Mouse (Mus musculus) heart, postnatal 14 days (tissue): Measurements from ENCODE around the gene Ripply1. TPM values are rescaled to one million over a fixed set of nuclear protein-coding genes. Genes with fewer than 3 reads are reported as not detected.
"Not testable (repeated sequence)": the region's sequence is repeated elsewhere in the genome, so short reads cannot be mapped to it uniquely, and the experiment has no call there.

ENCODE experiments used
- DNase-seq, 2 experiments: peaks; one replicate each; pipeline ENCODE4 v3.0.0; 2021 to 2022
- intact Hi-C: fragments of 180-260 bp; cut with DNase I; formaldehyde crosslinking; loops from one replicate; pipeline ENCODE4 v1.15.1; 2025
- total RNA-seq, 2 experiments: library from RNA; stranded (reverse); gene quantifications; 2 replicates each; pipeline ENCODE4 v1.2.3; 2021

The Ripply1 gene
- total RNA-seq, 2 experiments from 2014 or later = not detected

- intact Hi-C loops = no loop called here
- peak; percentile 14 to 23 for DNase-seq
Observed at GRCm38 (mm10) chrX:139783045-139783422, 881 bp upstream of the Ripply1 start.

- intact Hi-C loops = no loop called here
Observed at GRCm38 (mm10) chrX:139781563-139781962, 590 bp downstream of the Ripply1 start.

GRCm38 (mm10) chrX:139780988-139781387 lies 1.2 kb downstream of the Ripply1 start:
- intact Hi-C loops = no loop called here
- no peak for DNase-seq

More at GRCm38 (mm10) chrX:139781563-139781962, 590 bp downstream of the Ripply1 start:
- no peak for DNase-seq

- intact Hi-C loops = no loop called here
- DNase-seq = peak in 1 of 2 experiments; percentile 2
Observed at GRCm38 (mm10) chrX:139779401-139779800, 2.8 kb downstream of the Ripply1 start.

GRCm38 (mm10) chrX:139778886-139779285 lies 3.3 kb downstream of the Ripply1 start:
- no peak for DNase-seq
- intact Hi-C loops = no loop called here

- intact Hi-C loops = no loop called here
- DNase-seq = no peak
Observed at GRCm38 (mm10) chrX:139777357-139777756, 4.8 kb downstream of the Ripply1 start.

GRCm38 (mm10) chrX:139775084-139775612 lies 7.0 kb downstream of the Ripply1 start:
- intact Hi-C loops = loop anchor here (2.0 kb wide), 1 partner anchor 60 kb away; no protein-coding TSS in a partner anchor

GRCm38 (mm10) chrX:139774309-139775083 lies 7.7 kb downstream of the Ripply1 start:
- peak; percentile 35 to 60 for DNase-seq
- intact Hi-C loops = loop anchor here (2.0 kb wide), 1 partner anchor 60 kb away; no protein-coding TSS in a partner anchor

More at GRCm38 (mm10) chrX:139775084-139775612, 7.0 kb downstream of the Ripply1 start:
- peak in 1 of 2 experiments; percentile 26 for DNase-seq

- intact Hi-C loops = no loop called here
- no peak for DNase-seq
Observed at GRCm38 (mm10) chrX:139769975-139770637, 12.0 kb downstream of the Ripply1 start.

- intact Hi-C loops = loop anchor here (5.0 kb wide), 1 partner anchor 345 kb away; no protein-coding TSS in a partner anchor
- peak; percentile 6 to 20 for DNase-seq
Observed at GRCm38 (mm10) chrX:139762546-139762945, 19.6 kb downstream of the Ripply1 start.

- DNase-seq, intact Hi-C loops: not testable (repeated sequence)
Observed at GRCm38 (mm10) chrX:139758634-139759033, 23.5 kb downstream of the Ripply1 start.

- DNase-seq = peak; percentile 37 to 61
- intact Hi-C loops = no loop called here
Observed at GRCm38 (mm10) chrX:139751855-139752254, 30.3 kb downstream of the Ripply1 start.

GRCm38 (mm10) chrX:139737066-139737465 lies 45.1 kb downstream of the Ripply1 start:
- intact Hi-C loops = no loop called here

GRCm38 (mm10) chrX:139730541-139730940 lies 51.6 kb downstream of the Ripply1 start:
- intact Hi-C loops = no loop called here

More at GRCm38 (mm10) chrX:139737066-139737465, 45.1 kb downstream of the Ripply1 start:
- DNase-seq = no peak

More at GRCm38 (mm10) chrX:139730541-139730940, 51.6 kb downstream of the Ripply1 start:
- no peak for DNase-seq

Other genes with a start within 250 kb of the Ripply1 start
- 10 to 100 TPM; 63.5 to 65.2 TPM for gene Rnf128, start 219.0 kb downstream of the Ripply1 start, total RNA-seq
- gene Tbc1d8b, start 97.4 kb downstream of the Ripply1 start, total RNA-seq = 1 to 10 TPM; 6.0 to 6.6 TPM
- gene Gm15013, start 67.9 kb downstream of the Ripply1 start, total RNA-seq = not detected
- not detected for gene Cldn2, start 18.5 kb upstream of the Ripply1 start, total RNA-seq
- 1 to 10 TPM; 4.9 to 6.1 TPM for gene Morc4, start 89.3 kb upstream of the Ripply1 start, total RNA-seq
- 10 to 100 TPM in 1 of 2 experiments, 1 to 10 TPM in 1; 7.1 to 10.6 TPM for gene Rbm41, start 216.2 kb upstream of the Ripply1 start, total RNA-seq